Mouse (Mus musculus): ENCODE measurements at regions not wholly inside any gene's neighbourhood (a gene's known extent, or its start where the extent isn't known, plus 50 kb on each side); places are given as distances from the start of the nearest gene placed in this dataset.

- peaks cover 27% of the 10 kb centered on the region for H3K27me3 ChIP-seq
- H3K4me1 ChIP-seq (replicated peaks), result no peaks in the 10 kb centered on the region
- no peaks in the 10 kb centered on the region for H3K36me3 ChIP-seq
- H3K4me3 ChIP-seq, result no peak overlapping the region
- no peak overlapping the region for H3K27ac ChIP-seq
- WGBS, result 40% methylated on average over 13 of the region's 13 CpGs
- H3K4me2 ChIP-seq, result no peak overlapping the region
- H3K9me3 ChIP-seq (replicated peaks), result no peaks in the 10 kb centered on the region
- no peak for ATAC-seq (replicated peaks; ENCODE audit: insufficient number of reproducible peaks, insufficient read depth, low FRiP score, low read depth)
- H3K9ac ChIP-seq, result no peak overlapping the region
Observed at GRCm38 (mm10) chr6:52105031-52105593, 53.0 kb downstream of the Hoxa1 start.

GRCm38 (mm10) chr6:52104141-52104540 lies 54.0 kb downstream of the Hoxa1 start:
- Histone ChIP-seq H3K36me3 (no peaks in the 10 kb centered on the region), H3K4me2 (no peak overlapping the region), H3K9me3 (replicated peaks) (no peaks in the 10 kb centered on the region), H3K9ac (no peak overlapping the region), H3K27me3 (peaks cover 27% of the 10 kb centered on the region), H3K4me3 (no peak overlapping the region), H3K4me1 (replicated peaks) (no peaks in the 10 kb centered on the region), H3K27ac (no peak overlapping the region)
- no peak for ATAC-seq (replicated peaks; ENCODE audit: insufficient number of reproducible peaks, insufficient read depth, low FRiP score, low read depth)
- 81% methylated on average over 11 of the region's 11 CpGs for whole genome bisulfite sequencing

GRCm38 (mm10) chr6:52103661-52104060 lies 54.5 kb downstream of the Hoxa1 start:
- H3K27me3 ChIP-seq, result peaks cover 27% of the 10 kb centered on the region
- no peak for ATAC-seq (replicated peaks; ENCODE audit: insufficient number of reproducible peaks, insufficient read depth, low FRiP score, low read depth)
- no peak overlapping the region for H3K4me3 ChIP-seq
- no peaks in the 10 kb centered on the region for H3K4me1 ChIP-seq (replicated peaks)
- no peaks in the 10 kb centered on the region for H3K9me3 ChIP-seq (replicated peaks)
- WGBS, result 84% methylated on average over 7 of the region's 7 CpGs
- no peak overlapping the region for H3K4me2 ChIP-seq
- no peaks in the 10 kb centered on the region for H3K36me3 ChIP-seq
- H3K27ac ChIP-seq, result no peak overlapping the region
- H3K9ac ChIP-seq, result no peak overlapping the region

- Histone ChIP-seq H3K27ac (no peak overlapping the region), H3K27me3 (peaks cover 27% of the 10 kb centered on the region), H3K4me2 (no peak overlapping the region), H3K4me3 (no peak overlapping the region), H3K36me3 (no peaks in the 10 kb centered on the region), H3K9me3 (replicated peaks) (no peaks in the 10 kb centered on the region), H3K9ac (no peak overlapping the region), H3K4me1 (replicated peaks) (no peaks in the 10 kb centered on the region)
- ATAC-seq (replicated peaks; ENCODE audit: insufficient number of reproducible peaks, insufficient read depth, low FRiP score, low read depth), result no peak
- 45% methylated on average over 8 of the region's 8 CpGs for WGBS
Observed at GRCm38 (mm10) chr6:52102699-52103098, 55.4 kb downstream of the Hoxa1 start.

DNA sequence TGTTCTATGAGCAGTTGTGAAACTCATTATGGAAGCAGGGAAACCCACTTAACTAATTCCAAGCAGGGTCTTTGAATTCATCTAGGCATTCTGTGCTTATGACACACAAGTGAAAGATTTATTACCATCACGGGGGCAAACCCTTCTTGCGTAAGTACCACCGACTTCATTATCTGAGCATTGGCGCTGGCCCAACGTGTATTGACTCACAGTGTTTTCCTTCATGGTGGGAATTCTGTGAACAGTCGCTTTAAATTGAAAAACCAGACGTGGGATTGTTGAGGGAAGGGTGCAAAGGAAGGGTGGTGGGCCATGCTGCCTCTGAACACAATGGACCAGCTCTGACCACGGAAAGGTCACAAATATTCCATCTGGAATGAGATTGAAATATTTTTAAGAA lies 55.9 kb downstream of the Hoxa1 start:
- no peak overlapping the region for H3K9ac ChIP-seq
- H3K27ac ChIP-seq, result no peak overlapping the region
- no peak for ATAC-seq (replicated peaks; ENCODE audit: insufficient number of reproducible peaks, insufficient read depth, low FRiP score, low read depth)
- no peaks in the 10 kb centered on the region for H3K36me3 ChIP-seq
- H3K27me3 ChIP-seq, result peaks cover 27% of the 10 kb centered on the region
- no peaks in the 10 kb centered on the region for H3K9me3 ChIP-seq (replicated peaks)
- H3K4me1 ChIP-seq (replicated peaks), result no peaks in the 10 kb centered on the region
- H3K4me3 ChIP-seq, result no peak overlapping the region
- H3K4me2 ChIP-seq, result no peak overlapping the region
- 50% methylated on average over 8 of the region's 8 CpGs for WGBS

DNA sequence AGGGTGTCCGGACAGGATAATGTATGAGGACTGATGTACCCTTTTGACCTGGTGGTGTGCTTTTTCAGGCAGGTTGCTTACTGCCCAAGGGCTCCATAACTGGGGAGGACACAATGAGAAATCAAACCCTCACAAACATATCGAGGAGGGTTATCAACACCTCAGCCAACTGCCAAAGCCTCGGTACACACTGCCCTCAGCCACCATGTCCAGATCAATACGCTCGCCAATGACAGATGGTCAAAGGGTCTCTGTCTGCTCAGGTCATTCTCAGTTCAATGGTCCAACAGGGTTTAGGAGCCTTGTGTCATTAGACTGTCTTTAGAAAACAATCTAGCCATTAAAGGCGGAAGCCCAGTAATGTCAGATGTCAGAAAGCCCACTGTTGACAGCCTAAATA lies 56.9 kb downstream of the Hoxa1 start:
- H3K9me3 ChIP-seq (replicated peaks), result no peaks in the 10 kb centered on the region
- H3K4me3 ChIP-seq, result no peak overlapping the region
- WGBS, result 79% methylated on average over 6 of the region's 6 CpGs
- H3K36me3 ChIP-seq, result no peaks in the 10 kb centered on the region
- no peak overlapping the region for H3K9ac ChIP-seq
- H3K4me2 ChIP-seq, result no peak overlapping the region
- H3K27ac ChIP-seq, result no peak overlapping the region
- no peak for ATAC-seq (replicated peaks; ENCODE audit: insufficient number of reproducible peaks, insufficient read depth, low FRiP score, low read depth)
- H3K4me1 ChIP-seq (replicated peaks), result no peaks in the 10 kb centered on the region
- H3K27me3 ChIP-seq, result peaks cover 27% of the 10 kb centered on the region

DNA sequence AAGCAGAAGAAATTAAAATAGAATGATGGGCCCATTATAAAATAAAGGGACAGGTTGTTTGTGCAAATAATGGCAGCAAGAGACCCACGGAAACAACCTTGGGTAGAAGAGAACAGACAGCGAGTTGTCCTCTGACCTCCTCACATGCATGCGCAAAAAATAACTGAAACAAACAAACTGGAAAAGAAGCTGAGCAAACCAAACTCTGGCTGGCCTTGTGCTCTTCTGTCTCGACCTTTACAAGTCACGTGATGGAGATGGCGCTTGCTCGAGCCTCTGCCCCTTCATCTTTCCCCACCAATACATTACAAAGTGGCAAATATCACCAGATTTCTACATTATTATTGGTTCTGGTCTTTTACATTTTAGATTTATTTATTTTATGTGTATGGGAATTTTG lies 59.3 kb downstream of the Hoxa1 start:
- Histone ChIP-seq H3K4me1 (replicated peaks) (no peaks in the 10 kb centered on the region), H3K27ac (no peak overlapping the region), H3K9me3 (replicated peaks) (no peaks in the 10 kb centered on the region), H3K4me3 (no peak overlapping the region), H3K27me3 (peaks cover 8% of the 10 kb centered on the region), H3K4me2 (no peak overlapping the region), H3K36me3 (no peaks in the 10 kb centered on the region), H3K9ac (no peak overlapping the region)
- ATAC-seq (replicated peaks; ENCODE audit: insufficient number of reproducible peaks, insufficient read depth, low FRiP score, low read depth), result no peak
- 86% methylated on average over 7 of the region's 7 CpGs for WGBS

- H3K9me3 ChIP-seq (replicated peaks), result no peaks in the 10 kb centered on the region
- no peaks in the 10 kb centered on the region for H3K4me1 ChIP-seq (replicated peaks)
- H3K9ac ChIP-seq, result no peak overlapping the region
- H3K27me3 ChIP-seq, result peaks cover 6% of the 10 kb centered on the region; the same call in 1 of the 2 replicates
- no peak overlapping the region for H3K4me2 ChIP-seq
- H3K36me3 ChIP-seq, result no peaks in the 10 kb centered on the region
- WGBS, result 90% methylated on average over 7 of the region's 7 CpGs
- no peak overlapping the region for H3K4me3 ChIP-seq
- H3K27ac ChIP-seq, result no peak overlapping the region
- ATAC-seq (replicated peaks; ENCODE audit: insufficient number of reproducible peaks, insufficient read depth, low FRiP score, low read depth), result no peak
Observed at GRCm38 (mm10) chr6:52095575-52095974, 62.5 kb downstream of the Hoxa1 start.

- no peak for ATAC-seq (replicated peaks; ENCODE audit: insufficient number of reproducible peaks, insufficient read depth, low FRiP score, low read depth)
- 0 out of 2 replicates have a peak, but pooled peaks cover under 1% of the 10 kb centered on the region for H3K4me1 ChIP-seq (replicated peaks)
- H3K27ac ChIP-seq, result no peak overlapping the region
- no peak overlapping the region for H3K4me2 ChIP-seq
- 32% methylated on average over 5 of the region's 5 CpGs for WGBS
- H3K36me3 ChIP-seq, result no peaks in the 10 kb centered on the region
- H3K9me3 ChIP-seq (replicated peaks), result no peaks in the 10 kb centered on the region
- H3K4me3 ChIP-seq, result no peak overlapping the region
- H3K9ac ChIP-seq, result no peak overlapping the region
- H3K27me3 ChIP-seq, result peaks cover 23% of the 10 kb centered on the region
Observed at GRCm38 (mm10) chr6:52091445-52091844, 66.7 kb downstream of the Hoxa1 start.

GRCm38 (mm10) chr6:52085932-52086643 lies 72.0 kb downstream of the Hoxa1 start:
- H3K27ac ChIP-seq, result no peak overlapping the region
- H3K27me3 ChIP-seq, result peaks cover 51% of the 10 kb centered on the region
- no peak overlapping the region for H3K9ac ChIP-seq
- H3K9me3 ChIP-seq (replicated peaks), result no peaks in the 10 kb centered on the region
- no peak overlapping the region for H3K4me3 ChIP-seq
- WGBS, result 15% methylated on average over 17 of the region's 17 CpGs
- no peaks in the 10 kb centered on the region for H3K36me3 ChIP-seq
- H3K4me2 ChIP-seq, result peak overlapping the region; percentile 11; the same call in 1 of the 2 replicates
- peaks cover 6% of the 10 kb centered on the region; the same call in 1 of the 2 replicates for H3K4me1 ChIP-seq (replicated peaks)
- ATAC-seq (replicated peaks; ENCODE audit: insufficient number of reproducible peaks, insufficient read depth, low FRiP score, low read depth), result no peak

DNA sequence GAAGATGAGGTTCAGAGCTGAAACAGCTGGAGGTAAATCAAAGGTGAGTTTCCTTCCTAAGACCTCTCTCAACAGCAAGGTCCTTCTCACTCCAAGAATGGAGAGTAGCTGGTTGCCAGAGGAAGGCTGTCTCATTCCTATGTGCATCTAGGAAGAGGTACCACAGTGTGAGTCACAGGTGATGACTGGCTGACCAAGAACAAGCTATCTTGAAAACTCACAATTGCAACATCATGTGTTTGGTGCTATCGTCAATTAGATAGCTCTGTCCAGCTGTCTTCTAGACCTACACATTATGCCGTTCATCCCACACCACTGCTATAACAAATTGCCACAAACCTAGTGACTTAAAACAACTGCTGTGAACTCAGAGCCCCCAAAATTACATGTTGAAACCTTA lies 72.3 kb upstream of the Skap2 start:
- no peak overlapping the region for H3K4me3 ChIP-seq
- H3K27me3 ChIP-seq, result peaks cover 51% of the 10 kb centered on the region
- H3K9ac ChIP-seq, result no peak overlapping the region
- no peaks in the 10 kb centered on the region for H3K36me3 ChIP-seq
- no peaks in the 10 kb centered on the region for H3K9me3 ChIP-seq (replicated peaks)
- H3K27ac ChIP-seq, result no peak overlapping the region
- no peak overlapping the region for H3K4me2 ChIP-seq
- 79% methylated on average over 2 of the region's 2 CpGs for WGBS
- peaks cover 6% of the 10 kb centered on the region; the same call in 1 of the 2 replicates for H3K4me1 ChIP-seq (replicated peaks)
- no peak for ATAC-seq (replicated peaks; ENCODE audit: insufficient number of reproducible peaks, insufficient read depth, low FRiP score, low read depth)

GRCm38 (mm10) chr6:52079501-52079900 lies 67.2 kb upstream of the Skap2 start:
- H3K4me1 ChIP-seq (replicated peaks), result no peaks in the 10 kb centered on the region
- peaks cover 44% of the 10 kb centered on the region for H3K27me3 ChIP-seq
- H3K4me3 ChIP-seq, result no peak overlapping the region
- no peak overlapping the region for H3K4me2 ChIP-seq
- 42% methylated on average over 7 of the region's 7 CpGs for WGBS
- no peaks in the 10 kb centered on the region for H3K9me3 ChIP-seq (replicated peaks)
- H3K36me3 ChIP-seq, result no peaks in the 10 kb centered on the region
- H3K9ac ChIP-seq, result no peak overlapping the region
- ATAC-seq (replicated peaks; ENCODE audit: insufficient number of reproducible peaks, insufficient read depth, low FRiP score, low read depth), result no peak
- no peak overlapping the region for H3K27ac ChIP-seq
